Mouse (Mus musculus): ENCODE data around the gene Agap3.

- TF ChIP-seq UBTF (IDR thresholded peaks at IDR 0.05; ENCODE audit: borderline replicate concordance, insufficient read depth, low read depth, low read length) (no peak), MAX (IDR thresholded peaks at IDR 0.05; ENCODE audit: low read length) (no peak), BHLHE40 (IDR thresholded peaks at IDR 0.05; ENCODE audit: borderline replicate concordance, low read depth, low read length) (no peak), CTCF (IDR thresholded peaks at IDR 0.05 in 2 of 3, conservative IDR thresholded peaks at IDR 0.05 in 1 of 3; ENCODE audit: control insufficient read depth in 1 of 3, insufficient read depth in 1 of 3, low read depth in 2 of 3, low read length in 3 of 3, poor library complexity in 1 of 3, severe bottlenecking in 1 of 3) (no peak), MAZ (IDR thresholded peaks at IDR 0.05; ENCODE audit: low read depth, low read length) (no peak), ZC3H11A (IDR thresholded peaks at IDR 0.05; ENCODE audit: low read depth, low read length) (no peak), USF2 (IDR thresholded peaks at IDR 0.05; ENCODE audit: borderline replicate concordance in 1 of 2, insufficient read depth in 1 of 2, low read depth in 1 of 2, low read length in 2 of 2) (no peak), POLR2A (IDR thresholded peaks at IDR 0.05; ENCODE audit: control insufficient read depth in 1 of 2, insufficient read depth in 1 of 2, low read depth in 1 of 2, low read length in 2 of 2, poor library complexity in 1 of 2) (no peak), GATA1 (IDR thresholded peaks at IDR 0.05; ENCODE audit: low read depth, low read length) (no peak), JUND (IDR thresholded peaks at IDR 0.05; ENCODE audit: low read depth, low read length) (no peak)
Measured at GRCm38 (mm10) chr5:24527780-24528179, 75.8 kb downstream of the Agap3 start.
